In the genomic region with DNA sequence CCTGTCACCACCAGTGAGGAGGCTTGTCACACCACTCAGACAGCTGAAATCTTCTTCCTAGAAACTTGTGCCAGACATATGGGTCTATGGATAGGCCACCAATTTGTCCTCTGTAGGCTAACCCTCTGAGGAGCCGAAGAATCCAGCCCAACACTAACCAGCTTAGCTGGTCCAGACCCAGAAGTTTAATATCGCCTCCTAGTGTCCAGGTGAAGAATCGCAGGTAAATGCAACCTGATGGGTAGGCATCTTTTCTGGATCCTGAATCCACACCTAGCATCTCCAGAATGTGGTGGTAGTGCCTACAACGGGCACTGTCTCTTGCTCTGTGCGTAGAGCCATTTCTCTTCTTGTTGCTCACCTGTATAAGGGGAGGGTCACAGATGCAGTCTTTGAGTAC, we compare ENCODE assay signal across 17 mouse cellular contexts. TPM values are rescaled to one million over a fixed set of nuclear protein-coding genes. Genes with fewer than 3 reads are reported as not detected.
A peak's percentile ranks its signal among the peaks of the same experiment; 100 is the strongest.
DNase-seq lines count a peak whose midpoint lies in the region; ATAC-seq and TF ChIP-seq lines count a peak whose summit lies in the region.
"Had no signal": no experiment of that assay in that cellular context is flagged by ENCODE, and none has a peak within 500 bp of the region (broad histone marks: within the 10 kb centered on the region; RNA-seq: fewer than 3 reads in every experiment).

No protein-coding gene starts in this region.

- H3K27me3 ChIP-seq in liver, embryonic 14.5 days (ENCODE audit: control insufficient read depth, insufficient read depth, low read length): no peaks in the 10 kb centered on the region
- H3K27me3 ChIP-seq in liver, embryonic 12.5 days (replicated peaks): peaks cover 14% of the 10 kb centered on the region; the same call in 1 of the 2 replicates
- peaks cover 7% of the 10 kb centered on the region; the same call in 1 of the 2 replicates for H3K27me3 ChIP-seq in E14TG2a.4 (ENCODE audit: insufficient read depth, low read length)
- H3K27me3 ChIP-seq: midbrain, embryonic 15.5 days; neural tube, embryonic 15.5 days had no signal

- H3K4me3 ChIP-seq in gastrocnemius, adult 2 months: no peak overlapping the region
- H3K4me3 ChIP-seq in liver, embryonic 14.5 days (ENCODE audit: insufficient read depth in 1 of 2, low read depth in 2 of 2, low read length in 2 of 2): no peak overlapping the region
- H3K4me3 ChIP-seq in liver, embryonic 12.5 days: no peak overlapping the region
- H3K4me3 ChIP-seq in E14TG2a.4 (replicated peaks; ENCODE audit: low read length): no peak overlapping the region
- H3K4me3 ChIP-seq: heart, embryonic 12.5 days; kidney, embryonic 15.5 days; limb, embryonic 13.5 days; midbrain, embryonic 15.5 days; neural tube, embryonic 15.5 days had no signal

- no peak for ATAC-seq in liver, embryonic 14.5 days (ENCODE audit: insufficient read depth)
- no peak for ATAC-seq in liver, embryonic 12.5 days
- ATAC-seq: midbrain, embryonic 15.5 days had no signal

- 41% methylated on average over 5 of the region's 5 CpGs for WGBS in liver, embryonic 14.5 days (ENCODE audit: insufficient replicate concordance)
- 43% methylated on average over 5 of the region's 5 CpGs for WGBS in liver, embryonic 12.5 days (ENCODE audit: insufficient replicate concordance)

- H3K4me2 ChIP-seq in liver, embryonic 14.5 days (ENCODE audit: low read depth): no peak overlapping the region
- no peak overlapping the region for H3K4me2 ChIP-seq in liver, embryonic 12.5 days
- H3K4me2 ChIP-seq: heart, embryonic 12.5 days; kidney, embryonic 15.5 days; limb, embryonic 13.5 days; midbrain, embryonic 15.5 days; neural tube, embryonic 15.5 days had no signal

- no peak overlapping the region for H3K9ac ChIP-seq in liver, embryonic 14.5 days (replicated peaks)
- H3K9ac ChIP-seq in liver, embryonic 12.5 days: no peak overlapping the region
- H3K9ac ChIP-seq: heart, embryonic 12.5 days; kidney, embryonic 15.5 days; limb, embryonic 13.5 days; midbrain, embryonic 15.5 days; neural tube, embryonic 15.5 days had no signal

- intact Hi-C loops in gastrocnemius, adult 2 months (cut with DNase I): no loop called here

- H3K9me3 ChIP-seq in liver, embryonic 14.5 days (ENCODE audit: control insufficient read depth, low read length): no peaks in the 10 kb centered on the region
- H3K9me3 ChIP-seq in liver, embryonic 12.5 days (replicated peaks): no peaks in the 10 kb centered on the region
- H3K9me3 ChIP-seq in E14TG2a.4 (ENCODE audit: low read length): no peaks in the 10 kb centered on the region
- H3K9me3 ChIP-seq: heart, embryonic 12.5 days; kidney, embryonic 15.5 days; limb, embryonic 13.5 days; midbrain, embryonic 15.5 days; neural tube, embryonic 15.5 days had no signal

- H3K36me3 ChIP-seq in liver, embryonic 14.5 days (replicated peaks; ENCODE audit: control insufficient read depth, insufficient read depth, low read depth): no peaks in the 10 kb centered on the region
- no peaks in the 10 kb centered on the region for H3K36me3 ChIP-seq in liver, embryonic 12.5 days
- no peaks in the 10 kb centered on the region for H3K36me3 ChIP-seq in E14TG2a.4 (ENCODE audit: insufficient read depth, low read length)
- H3K36me3 ChIP-seq: heart, embryonic 12.5 days; kidney, embryonic 15.5 days; limb, embryonic 13.5 days; midbrain, embryonic 15.5 days; neural tube, embryonic 15.5 days had no signal

- H3K27ac ChIP-seq in gastrocnemius, adult 2 months: no peak overlapping the region
- H3K27ac ChIP-seq in liver, embryonic 14.5 days: no peak overlapping the region
- H3K27ac ChIP-seq in liver, embryonic 12.5 days: no peak overlapping the region
- H3K27ac ChIP-seq: kidney, embryonic 15.5 days; limb, embryonic 13.5 days; macrophage; midbrain, embryonic 15.5 days; neural tube, embryonic 15.5 days had no signal

- no peak for TF ChIP-seq EP300 in liver, embryonic 14.5 days (IDR thresholded peaks at IDR 0.05; ENCODE audit: low read depth)

- DNase-seq in gastrocnemius, adult 2 months: no peak
- DNase-seq in gastrocnemius, postnatal 10 days: no peak
- DNase-seq in liver, embryonic 14.5 days (ENCODE audit: low read depth in 3 of 3, low spot score in 3 of 3): no peak
- DNase-seq in induced T-regulatory cell, adult 2 months (ENCODE audit: low read depth): peak; percentile 50
- DNase-seq in ovary, adult 18-20 months (ENCODE audit: low spot score): no peak
- DNase-seq in left cerebral cortex, adult 18-20 months (ENCODE audit: low spot score in 2 of 2): no peak
- DNase-seq: cerebellum, adult 8-10 months; layer of hippocampus, adult 9-11 months; thymus, postnatal 14 days had no signal

- no peaks in the 10 kb centered on the region for H3K4me1 ChIP-seq in liver, embryonic 14.5 days (replicated peaks; ENCODE audit: control insufficient read depth in 2 of 2, insufficient read depth in 2 of 2, low read length in 1 of 2)
- H3K4me1 ChIP-seq in liver, embryonic 12.5 days: no peaks in the 10 kb centered on the region
- peaks cover 14% of the 10 kb centered on the region for H3K4me1 ChIP-seq in E14TG2a.4 (replicated peaks; ENCODE audit: low read depth, low read length)
- H3K4me1 ChIP-seq: heart, embryonic 12.5 days; limb, embryonic 13.5 days had no signal

- TF ChIP-seq CTCF in gastrocnemius, adult 2 months (IDR thresholded peaks at IDR 0.05): peak; percentile 48
- peak; percentile 64 for TF ChIP-seq CTCF in liver, embryonic 14.5 days (IDR thresholded peaks at IDR 0.05; ENCODE audit: low read depth)
- TF ChIP-seq CTCF in E14TG2a.4 (conservative IDR thresholded peaks at IDR 0.05; ENCODE audit: low read length): peak; percentile 89

RNA-seq across cellular contexts. Expression of a gene that starts 43.6 kb away (rescaled TPM):
- total RNA-seq in gastrocnemius, adult 2 months (2021): 1 to 10 TPM; 4.3 to 6.2 TPM
- total RNA-seq in gastrocnemius, postnatal 10 days (2021): 10 to 100 TPM; 16.6 to 17.3 TPM
- 4.1 and 4.7 TPM in 2 replicates for polyA plus RNA-seq in liver, embryonic 14.5 days (2012; rRNA removed)
- polyA plus RNA-seq in liver, embryonic 14.5 days (2014; fragmentation: Nextera tagmentation; extraction: Ambion mirVana): 6.5 and 6.6 TPM in 2 replicates
- 11.7 and 12.6 TPM in 2 replicates for polyA plus RNA-seq in liver, embryonic 12.5 days (2016; fragmentation: Nextera tagmentation; extraction: Ambion mirVana)
- 10 to 100 TPM; 13.3 to 14.1 TPM for total RNA-seq in left cerebral cortex, adult 18-20 months (2021)
